Mouse (Mus musculus): ENCODE measurements around the gene Ccser1. TPM values are rescaled to one million over a fixed set of nuclear protein-coding genes. Genes with fewer than 3 reads are reported as not detected.

The Ccser1 gene
- polyA plus RNA-seq, 1 experiment from 2014 or later = 30.8 TPM

- H3K4me2 ChIP-seq (replicated peaks) = no peak overlapping the region
- H3K4me1 ChIP-seq = no peaks in the 10 kb centered on the region
- 40% methylated on average over 1 of the region's 1 CpGs for WGBS
- no peak overlapping the region for H3K4me3 ChIP-seq
- ATAC-seq (replicated peaks) = no peak
- no peak overlapping the region for H3K27ac ChIP-seq (replicated peaks)
- no peak overlapping the region for H3K9ac ChIP-seq (replicated peaks)
- H3K36me3 ChIP-seq = no peaks in the 10 kb centered on the region
- no peaks in the 10 kb centered on the region for H3K9me3 ChIP-seq
- no peaks in the 10 kb centered on the region for H3K27me3 ChIP-seq
Observed at GRCm38 (mm10) chr6:62221856-62222255, 1041.7 kb downstream of the Ccser1 start.

- Histone ChIP-seq H3K27me3 (no peaks in the 10 kb centered on the region), H3K9ac (replicated peaks) (no peak overlapping the region), H3K27ac (replicated peaks) (no peak overlapping the region), H3K9me3 (no peaks in the 10 kb centered on the region), H3K36me3 (no peaks in the 10 kb centered on the region), H3K4me1 (no peaks in the 10 kb centered on the region), H3K4me3 (no peak overlapping the region), H3K4me2 (replicated peaks) (no peak overlapping the region)
- ATAC-seq (replicated peaks) = no peak
- WGBS = 80% methylated on average over 1 of the region's 1 CpGs
Observed at GRCm38 (mm10) chr6:62263899-62264298, 1083.8 kb downstream of the Ccser1 start.

- Histone ChIP-seq H3K9me3 (no peaks in the 10 kb centered on the region), H3K9ac (replicated peaks) (no peak overlapping the region), H3K27ac (replicated peaks) (no peak overlapping the region), H3K27me3 (no peaks in the 10 kb centered on the region), H3K4me3 (no peak overlapping the region), H3K4me2 (replicated peaks) (no peak overlapping the region), H3K36me3 (no peaks in the 10 kb centered on the region), H3K4me1 (no peaks in the 10 kb centered on the region)
- no peak for ATAC-seq (replicated peaks)
- 90% methylated on average over 1 of the region's 1 CpGs for WGBS
Observed at GRCm38 (mm10) chr6:62264525-62264924, 1084.4 kb downstream of the Ccser1 start.

GRCm38 (mm10) chr6:62281256-62281655 is 1101.1 kb downstream of the Ccser1 start:
- ATAC-seq (replicated peaks) = no peak
- no peaks in the 10 kb centered on the region for H3K36me3 ChIP-seq
- H3K4me2 ChIP-seq (replicated peaks) = no peak overlapping the region
- no peaks in the 10 kb centered on the region for H3K9me3 ChIP-seq
- H3K4me1 ChIP-seq = no peaks in the 10 kb centered on the region
- H3K27me3 ChIP-seq = no peaks in the 10 kb centered on the region
- H3K9ac ChIP-seq (replicated peaks) = no peak overlapping the region
- H3K27ac ChIP-seq (replicated peaks) = no peak overlapping the region
- H3K4me3 ChIP-seq = no peak overlapping the region
- 73% methylated on average over 3 of the region's 3 CpGs for WGBS

GRCm38 (mm10) chr6:62301576-62302312 is 1121.6 kb downstream of the Ccser1 start:
- Histone ChIP-seq H3K36me3 (no peaks in the 10 kb centered on the region), H3K4me3 (no peak overlapping the region), H3K27ac (replicated peaks) (no peak overlapping the region), H3K9me3 (no peaks in the 10 kb centered on the region), H3K9ac (replicated peaks) (no peak overlapping the region), H3K4me2 (replicated peaks) (no peak overlapping the region), H3K4me1 (no peaks in the 10 kb centered on the region), H3K27me3 (no peaks in the 10 kb centered on the region)
- ATAC-seq (replicated peaks) = no peak
- 69% methylated on average over 6 of the region's 6 CpGs for WGBS

- no peak overlapping the region for H3K4me3 ChIP-seq
- H3K9ac ChIP-seq (replicated peaks) = no peak overlapping the region
- no peaks in the 10 kb centered on the region for H3K4me1 ChIP-seq
- no peak overlapping the region for H3K27ac ChIP-seq (replicated peaks)
- WGBS = 85% methylated on average over 3 of the region's 3 CpGs
- no peak for ATAC-seq (replicated peaks)
- no peaks in the 10 kb centered on the region for H3K27me3 ChIP-seq
- no peak overlapping the region for H3K4me2 ChIP-seq (replicated peaks)
- no peaks in the 10 kb centered on the region for H3K9me3 ChIP-seq
- H3K36me3 ChIP-seq = no peaks in the 10 kb centered on the region
Observed at GRCm38 (mm10) chr6:62318627-62319026, 1138.5 kb downstream of the Ccser1 start.

GRCm38 (mm10) chr6:62340319-62340718 is 1160.2 kb downstream of the Ccser1 start:
- 72% methylated on average over 3 of the region's 3 CpGs for WGBS
- Histone ChIP-seq H3K27me3 (no peaks in the 10 kb centered on the region), H3K9me3 (no peaks in the 10 kb centered on the region), H3K9ac (replicated peaks) (no peak overlapping the region), H3K27ac (replicated peaks) (no peak overlapping the region), H3K4me1 (no peaks in the 10 kb centered on the region), H3K36me3 (no peaks in the 10 kb centered on the region), H3K4me2 (replicated peaks) (no peak overlapping the region), H3K4me3 (no peak overlapping the region)
- ATAC-seq (replicated peaks) = no peak

- H3K9ac ChIP-seq (replicated peaks) = no peak overlapping the region
- no peak overlapping the region for H3K27ac ChIP-seq (replicated peaks)
- no peak overlapping the region for H3K4me2 ChIP-seq (replicated peaks)
- no peaks in the 10 kb centered on the region for H3K4me1 ChIP-seq
- no peaks in the 10 kb centered on the region for H3K27me3 ChIP-seq
- H3K36me3 ChIP-seq = no peaks in the 10 kb centered on the region
- WGBS = 94% methylated on average over 2 of the region's 2 CpGs
- ATAC-seq (replicated peaks) = no peak
- no peaks in the 10 kb centered on the region for H3K9me3 ChIP-seq
- no peak overlapping the region for H3K4me3 ChIP-seq
Observed at GRCm38 (mm10) chr6:62367802-62368201, 1187.7 kb downstream of the Ccser1 start.

Measured in forebrain, embryonic 15.5 days (tissue).